Mouse (Mus musculus) cortical plate, adult 2 months (tissue): ENCODE results near the gene Mia.

Source experiments
- CTCF ChIP-seq: fragments of 200-500 bp; IDR thresholded peaks from 2 replicates; pipeline ENCODE4 v1.5.1; 2011; ENCODE audit warnings: mild to moderate bottlenecking, control low read depth, low read length; ENCODE audit not compliant: insufficient read depth; ENCODE audit errors: extremely low read depth
- POLR2A ChIP-seq: fragments of 200-500 bp; IDR thresholded peaks from 2 replicates; pipeline ENCODE4 v1.6.1; 2011; ENCODE audit warnings: mild to moderate bottlenecking, low read length, control low read depth; ENCODE audit not compliant: insufficient read depth; ENCODE audit errors: extremely low read depth

DNA sequence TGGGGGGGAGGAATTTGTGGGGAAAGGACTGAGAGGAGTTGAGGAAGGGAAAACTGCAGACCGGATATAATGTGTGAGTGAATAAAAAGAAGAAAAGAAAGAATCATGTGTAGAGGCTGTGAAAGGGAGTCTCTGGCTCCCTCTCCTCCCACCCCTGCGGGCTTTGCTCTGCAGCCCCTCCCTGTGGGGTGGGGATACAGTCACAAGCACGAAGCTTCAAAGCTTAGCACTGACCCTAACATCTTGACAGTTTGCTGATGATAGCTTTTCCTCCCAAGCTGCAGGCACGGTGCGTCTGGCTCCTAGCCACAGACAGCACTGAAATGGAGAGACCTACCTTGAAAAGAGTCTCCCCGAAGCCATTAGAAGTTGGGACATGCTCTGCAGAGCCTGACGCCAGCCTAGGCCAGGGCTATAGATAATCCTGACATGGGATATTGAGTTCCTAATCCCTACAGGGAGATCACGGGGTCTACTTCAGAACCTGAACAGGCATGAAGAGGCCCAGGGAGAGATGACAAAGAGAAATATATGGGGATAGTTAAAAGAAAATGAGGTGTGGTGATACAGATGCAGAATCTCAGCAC is 44.5 kb downstream of the Mia start:
- TF ChIP-seq POLR2A (no peak), CTCF (no peak)
